In the genomic region with DNA sequence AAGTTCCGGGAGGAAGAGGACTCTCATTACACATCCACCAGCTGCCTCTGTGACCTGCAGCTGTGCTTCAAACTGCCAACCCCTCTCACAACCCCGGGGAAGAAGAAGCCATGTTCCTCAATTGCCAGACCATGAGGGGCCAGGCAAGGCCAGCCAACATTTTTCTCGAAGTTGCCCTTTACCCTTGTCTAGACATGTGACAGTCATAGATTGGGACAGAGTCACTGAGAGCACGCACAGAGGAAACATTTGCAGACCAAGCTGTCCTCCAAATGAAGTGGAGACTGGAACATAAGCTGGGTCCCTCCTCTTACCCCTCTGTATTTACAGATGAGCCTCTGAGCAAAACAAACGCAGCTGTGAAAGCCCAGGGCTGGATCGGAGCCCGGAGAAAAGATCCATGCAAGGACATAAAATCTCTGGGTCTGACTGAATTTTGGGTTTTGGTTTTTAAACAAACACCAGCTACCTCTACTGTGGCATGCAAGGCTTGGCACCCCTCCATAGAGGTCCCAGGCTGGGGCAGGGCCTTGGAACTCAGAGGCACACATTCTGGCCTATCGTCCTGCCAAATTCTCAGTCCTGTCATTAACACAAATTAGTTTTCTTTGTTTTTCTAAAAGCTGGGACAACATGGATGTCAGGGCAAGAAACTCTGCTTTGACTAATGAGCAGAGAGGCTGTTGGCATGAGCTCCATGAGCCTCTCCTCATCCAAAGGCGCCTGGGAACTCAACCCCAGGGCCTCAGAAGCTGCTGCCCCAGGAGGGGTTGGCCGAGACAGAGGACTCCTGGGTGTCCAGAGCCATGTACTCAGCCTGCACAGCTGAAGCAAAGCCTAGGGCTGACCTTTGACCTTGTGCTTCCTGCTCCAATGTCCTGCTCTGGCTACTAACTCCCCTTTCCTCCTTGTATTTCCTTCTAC, we compare ENCODE assay signal across 9 mouse cellular contexts. TPM values are rescaled to one million over a fixed set of nuclear protein-coding genes. Genes with fewer than 3 reads are reported as not detected.
DNase-seq lines count a peak whose midpoint lies in the region; ATAC-seq and TF ChIP-seq lines count a peak whose summit lies in the region.
"Had no signal": no experiment of that assay in that cellular context is flagged by ENCODE, and none has a peak within 500 bp of the region (broad histone marks: within the 10 kb centered on the region; RNA-seq: fewer than 3 reads in every experiment).

No protein-coding gene starts in this region.

- H3K9me3 ChIP-seq in forebrain, postnatal 0 days (ENCODE audit: low read length): no peaks in the 10 kb centered on the region
- H3K9me3 ChIP-seq in forebrain, embryonic 13.5 days (replicated peaks): no peaks in the 10 kb centered on the region
- H3K9me3 ChIP-seq in heart, embryonic 13.5 days: no peaks in the 10 kb centered on the region
- no peaks in the 10 kb centered on the region for H3K9me3 ChIP-seq in liver, postnatal 0 days (ENCODE audit: low read length)
- H3K9me3 ChIP-seq in stomach, embryonic 15.5 days: no peaks in the 10 kb centered on the region

- H3K27me3 ChIP-seq in forebrain, postnatal 0 days (ENCODE audit: insufficient read depth, low read length): no peaks in the 10 kb centered on the region
- H3K27me3 ChIP-seq in forebrain, embryonic 13.5 days: no peaks in the 10 kb centered on the region
- H3K27me3 ChIP-seq in heart, embryonic 13.5 days (replicated peaks): no peaks in the 10 kb centered on the region
- no peaks in the 10 kb centered on the region for H3K27me3 ChIP-seq in liver, postnatal 0 days (ENCODE audit: insufficient read depth, low read length)
- no peaks in the 10 kb centered on the region for H3K27me3 ChIP-seq in stomach, embryonic 15.5 days (replicated peaks)

- peaks cover 45% of the 10 kb centered on the region for H3K36me3 ChIP-seq in forebrain, postnatal 0 days (ENCODE audit: insufficient read depth)
- H3K36me3 ChIP-seq in forebrain, embryonic 13.5 days (ENCODE audit: poor library complexity, severe bottlenecking): peaks cover 66% of the 10 kb centered on the region
- peaks cover 78% of the 10 kb centered on the region for H3K36me3 ChIP-seq in heart, embryonic 13.5 days
- peaks cover 56% of the 10 kb centered on the region for H3K36me3 ChIP-seq in liver, postnatal 0 days (replicated peaks; ENCODE audit: insufficient read depth, low read length)
- H3K36me3 ChIP-seq in stomach, embryonic 15.5 days: peaks cover 31% of the 10 kb centered on the region

- peak overlapping the region; percentile 54 for H3K27ac ChIP-seq in forebrain, postnatal 0 days (ENCODE audit: low read depth, low read length)
- H3K27ac ChIP-seq in forebrain, embryonic 13.5 days: no peak overlapping the region
- H3K27ac ChIP-seq in heart, embryonic 13.5 days (replicated peaks): peak overlapping the region; percentile 29
- H3K27ac ChIP-seq in liver, postnatal 0 days (ENCODE audit: low read depth): peak overlapping the region; percentile 79
- H3K27ac ChIP-seq in stomach, embryonic 15.5 days: peak overlapping the region; percentile 87

- DNase-seq in forebrain, postnatal 0 days: peak; percentile 51
- DNase-seq in adrenal gland, postnatal 14 days: peak; percentile 83
- DNase-seq in kidney, postnatal 14 days: peak; percentile 86
- peak; percentile 60 for DNase-seq in liver, postnatal 0 days
- no peak for DNase-seq in spleen, postnatal 10 days (ENCODE audit: low spot score in 2 of 2)

- no peak for TF ChIP-seq CTCF in forebrain, postnatal 0 days (IDR thresholded peaks at IDR 0.05; ENCODE audit: low read depth)
- no peak for TF ChIP-seq CTCF in liver, postnatal 0 days (IDR thresholded peaks at IDR 0.05; ENCODE audit: low read depth)

- no peak overlapping the region for H3K4me3 ChIP-seq in forebrain, postnatal 0 days (ENCODE audit: low read depth, low read length)
- no peak overlapping the region for H3K4me3 ChIP-seq in forebrain, embryonic 13.5 days
- H3K4me3 ChIP-seq in heart, embryonic 13.5 days: no peak overlapping the region
- H3K4me3 ChIP-seq in liver, postnatal 0 days (ENCODE audit: low read depth, low read length): no peak overlapping the region
- H3K4me3 ChIP-seq in stomach, embryonic 15.5 days (replicated peaks): no peak overlapping the region
- H3K4me3 ChIP-seq: erythroblast, embryonic 14.5 days had no signal

- peak; percentile 61; the same call in 1 of the 2 replicates for TF ChIP-seq EP300 in liver, postnatal 0 days (IDR thresholded peaks at IDR 0.05; ENCODE audit: low read depth)

- peak; percentile 37 for ATAC-seq in forebrain, postnatal 0 days
- no peak; the same call in 1 of the 2 replicates for ATAC-seq in forebrain, embryonic 13.5 days
- ATAC-seq in heart, embryonic 13.5 days (ENCODE audit: extremely low read depth, insufficient number of reproducible peaks, low FRiP score, low TSS enrichment): no peak
- peak; percentile 84 for ATAC-seq in liver, postnatal 0 days
- ATAC-seq in stomach, embryonic 15.5 days (ENCODE audit: insufficient read depth, low FRiP score, low read depth): peak; percentile 31; the same call in 1 of the 2 replicates

- 40% methylated on average over 10 of the region's 10 CpGs for WGBS in forebrain, postnatal 0 days
- 65% methylated on average over 10 of the region's 10 CpGs for WGBS in forebrain, embryonic 13.5 days
- WGBS in heart, embryonic 13.5 days: 66% methylated on average over 10 of the region's 10 CpGs
- WGBS in liver, postnatal 0 days (ENCODE audit: insufficient replicate concordance): 57% methylated on average over 10 of the region's 10 CpGs
- WGBS in stomach, embryonic 15.5 days: 39% methylated on average over 10 of the region's 10 CpGs

- no peak overlapping the region for H3K4me2 ChIP-seq in forebrain, postnatal 0 days (ENCODE audit: low read depth)
- H3K4me2 ChIP-seq in forebrain, embryonic 13.5 days: no peak overlapping the region
- no peak overlapping the region for H3K4me2 ChIP-seq in heart, embryonic 13.5 days
- 0 out of 2 replicates have a peak overlapping the region, but pooled peaks have one; percentile 0 for H3K4me2 ChIP-seq in liver, postnatal 0 days (ENCODE audit: low read depth, low read length)
- H3K4me2 ChIP-seq in stomach, embryonic 15.5 days: no peak overlapping the region

- peaks cover 12% of the 10 kb centered on the region; the same call in 1 of the 2 replicates for H3K4me1 ChIP-seq in forebrain, postnatal 0 days (ENCODE audit: insufficient read depth)
- peaks cover 55% of the 10 kb centered on the region for H3K4me1 ChIP-seq in forebrain, embryonic 13.5 days
- peaks cover 64% of the 10 kb centered on the region for H3K4me1 ChIP-seq in heart, embryonic 13.5 days
- H3K4me1 ChIP-seq in liver, postnatal 0 days (ENCODE audit: insufficient read depth): peaks cover 48% of the 10 kb centered on the region
- peaks cover 46% of the 10 kb centered on the region for H3K4me1 ChIP-seq in stomach, embryonic 15.5 days

- 0 out of 2 replicates have a peak overlapping the region, but pooled peaks have one; percentile 3 for H3K9ac ChIP-seq in forebrain, postnatal 0 days
- H3K9ac ChIP-seq in forebrain, embryonic 13.5 days: no peak overlapping the region
- peak overlapping the region; percentile 48; the same call in 1 of the 2 replicates for H3K9ac ChIP-seq in heart, embryonic 13.5 days
- H3K9ac ChIP-seq in liver, postnatal 0 days (replicated peaks): 0 out of 2 replicates have a peak overlapping the region, but pooled peaks have one; percentile 4
- H3K9ac ChIP-seq in stomach, embryonic 15.5 days: no peak overlapping the region

RNA-seq across cellular contexts. Expression of gene Capn12, which starts 36.5 kb away (rescaled TPM):
- total RNA-seq in forebrain, postnatal 0 days (2014; rRNA removed): not detected in 2 replicates
- 0.09 and 0.27 TPM in 2 replicates for polyA plus RNA-seq in forebrain, postnatal 0 days (2015; fragmentation: Nextera tagmentation; extraction: Ambion mirVana)
- 0.21 and 0.30 TPM in 2 replicates for polyA plus RNA-seq in forebrain, embryonic 13.5 days (2015; fragmentation: Nextera tagmentation; extraction: Ambion mirVana)
- 0.19 and 0.60 TPM in 2 replicates for total RNA-seq in adrenal gland, postnatal 14 days (2021)
- polyA plus RNA-seq in heart, embryonic 13.5 days (2015; fragmentation: Nextera tagmentation; extraction: Ambion mirVana): 0.15 and 0.38 TPM in 2 replicates
- polyA plus RNA-seq in liver, postnatal 0 days (2015; fragmentation: Nextera tagmentation; extraction: Ambion mirVana): 0.09 and 0.23 TPM in 2 replicates
- 0.34 and 0.45 TPM in 2 replicates for polyA plus RNA-seq in stomach, embryonic 15.5 days (2015; fragmentation: Nextera tagmentation; extraction: Ambion mirVana)
- polyA plus RNA-seq: erythroblast, embryonic 14.5 days had no signal

RNA-seq across cellular contexts. Expression of gene Actn4, which starts 44.4 kb away (rescaled TPM):
- 45.1 and 71.2 TPM in 2 replicates for total RNA-seq in forebrain, postnatal 0 days (2014; rRNA removed)
- polyA plus RNA-seq in forebrain, postnatal 0 days (2015; fragmentation: Nextera tagmentation; extraction: Ambion mirVana): 96.0 and 103 TPM in 2 replicates
- 114 and 136 TPM in 2 replicates for polyA plus RNA-seq in forebrain, embryonic 13.5 days (2015; fragmentation: Nextera tagmentation; extraction: Ambion mirVana)
- total RNA-seq in adrenal gland, postnatal 14 days (2021): 271 and 282 TPM in 2 replicates
- polyA plus RNA-seq in heart, embryonic 13.5 days (2015; fragmentation: Nextera tagmentation; extraction: Ambion mirVana): 259 and 266 TPM in 2 replicates
- 76.3 and 81.2 TPM in 2 replicates for polyA plus RNA-seq in liver, postnatal 0 days (2015; fragmentation: Nextera tagmentation; extraction: Ambion mirVana)
- 319 and 341 TPM in 2 replicates for polyA plus RNA-seq in stomach, embryonic 15.5 days (2015; fragmentation: Nextera tagmentation; extraction: Ambion mirVana)

RNA-seq across cellular contexts. Expression of gene Lgals7, which starts 54.1 kb away (rescaled TPM):
- 2.8 and 10.4 TPM in 2 replicates for total RNA-seq in forebrain, postnatal 0 days (2014; rRNA removed)
- polyA plus RNA-seq in forebrain, postnatal 0 days (2015; fragmentation: Nextera tagmentation; extraction: Ambion mirVana): 3.5 and 3.8 TPM in 2 replicates
- 2.0 and 2.4 TPM in 2 replicates for polyA plus RNA-seq in forebrain, embryonic 13.5 days (2015; fragmentation: Nextera tagmentation; extraction: Ambion mirVana)
- total RNA-seq in adrenal gland, postnatal 14 days (2021): 1.1 TPM in 1 of 2 replicates, not detected in the other
- 1.5 and 1.6 TPM in 2 replicates for polyA plus RNA-seq in heart, embryonic 13.5 days (2015; fragmentation: Nextera tagmentation; extraction: Ambion mirVana)
- polyA plus RNA-seq in liver, postnatal 0 days (2015; fragmentation: Nextera tagmentation; extraction: Ambion mirVana): 0.14 and 0.34 TPM in 2 replicates
- polyA plus RNA-seq in stomach, embryonic 15.5 days (2015; fragmentation: Nextera tagmentation; extraction: Ambion mirVana): 2.2 TPM in 2 replicates
- polyA plus RNA-seq: erythroblast, embryonic 14.5 days had no signal

Comparison
In these comparisons a context has a peak if more than half of its experiments do, and no peak if none do; other contexts are left out.
1. ATAC-seq: peak in forebrain, postnatal 0 days (single experiment), liver, postnatal 0 days (single experiment) and stomach, embryonic 15.5 days (single experiment); none in forebrain, embryonic 13.5 days (single experiment) and heart, embryonic 13.5 days (single experiment).
2. H3K9ac ChIP-seq: peak in forebrain, postnatal 0 days (single experiment), heart, embryonic 13.5 days (single experiment) and liver, postnatal 0 days (single experiment); none in forebrain, embryonic 13.5 days (single experiment) and stomach, embryonic 15.5 days (single experiment).
3. DNase-seq: peak in forebrain, postnatal 0 days (single experiment), adrenal gland, postnatal 14 days (single experiment), kidney, postnatal 14 days (single experiment) and liver, postnatal 0 days (single experiment); none in spleen, postnatal 10 days (0 of 2).